Mouse (Mus musculus) CH12F3 (cell line): Measurements from ENCODE around the gene Mfsd10.

Experiments used
- in situ Hi-C: fragments of 300-500 bp; cut with MboI; formaldehyde crosslinking; loops from 2 replicates; pipeline ENCODE4 v1.14.3; 2020; ENCODE audit warnings: low sequenced_read_pairs

Gene Mfsd10

GRCm38 (mm10) chr5:34636481-34637287, at the start of gene Mfsd10:
Gene Mfsd10, minus strand, starts transcription at chr5:34637212.
- in situ Hi-C loops = loop anchor here (10.0 kb wide), 1 partner anchor 112 kb away; the partner anchor contains the start of gene Sh3bp2

- in situ Hi-C loops = no loop called here
Observed at GRCm38 (mm10) chr5:34670280-34670679, 33.3 kb upstream of the Mfsd10 start.

GRCm38 (mm10) chr5:34669493-34669892, 32.5 kb upstream of the Mfsd10 start:
- in situ Hi-C loops = no loop called here

GRCm38 (mm10) chr5:34663231-34663630, 26.2 kb upstream of the Mfsd10 start:
- in situ Hi-C loops = no loop called here

- in situ Hi-C loops = no loop called here
Observed at GRCm38 (mm10) chr5:34661909-34662308, 24.9 kb upstream of the Mfsd10 start.

DNA sequence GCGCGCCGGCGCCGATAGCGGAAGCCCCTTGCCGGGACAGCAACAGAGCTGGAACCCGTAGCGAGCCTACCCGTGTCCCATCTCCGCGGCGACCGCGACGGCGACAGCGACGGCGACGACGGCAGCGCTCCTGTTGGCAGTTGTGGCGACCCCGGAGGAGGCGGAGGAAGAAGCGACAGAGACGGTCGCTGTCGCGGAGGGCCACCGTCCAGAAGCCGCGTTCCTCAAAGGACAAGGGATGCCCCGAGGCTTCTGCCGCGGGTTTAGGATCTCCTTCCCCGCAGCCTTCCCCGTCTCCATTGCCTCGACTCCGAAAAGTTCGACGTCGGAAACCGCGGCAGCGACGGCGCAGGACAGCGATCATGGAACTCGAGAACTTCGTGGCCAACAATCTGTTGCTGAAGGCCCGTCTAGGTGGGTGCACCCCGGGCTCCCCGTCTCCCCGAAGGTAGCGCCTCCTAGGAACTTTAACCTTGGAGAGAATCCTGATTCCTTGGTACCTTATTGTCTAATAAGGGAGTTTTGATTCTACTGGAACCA, 23.6 kb upstream of the Mfsd10 start:
- in situ Hi-C loops = no loop called here

- in situ Hi-C loops = no loop called here
Observed at GRCm38 (mm10) chr5:34659686-34660590, 22.9 kb upstream of the Mfsd10 start, which contains the start of the genes Nop14 and Grk4. Gene Nop14, minus strand, starts transcription at chr5:34660148. Gene Grk4, plus strand, starts transcription at chr5:34660379.

- in situ Hi-C loops = no loop called here
Observed at GRCm38 (mm10) chr5:34657556-34657955, 20.5 kb upstream of the Mfsd10 start.

DNA sequence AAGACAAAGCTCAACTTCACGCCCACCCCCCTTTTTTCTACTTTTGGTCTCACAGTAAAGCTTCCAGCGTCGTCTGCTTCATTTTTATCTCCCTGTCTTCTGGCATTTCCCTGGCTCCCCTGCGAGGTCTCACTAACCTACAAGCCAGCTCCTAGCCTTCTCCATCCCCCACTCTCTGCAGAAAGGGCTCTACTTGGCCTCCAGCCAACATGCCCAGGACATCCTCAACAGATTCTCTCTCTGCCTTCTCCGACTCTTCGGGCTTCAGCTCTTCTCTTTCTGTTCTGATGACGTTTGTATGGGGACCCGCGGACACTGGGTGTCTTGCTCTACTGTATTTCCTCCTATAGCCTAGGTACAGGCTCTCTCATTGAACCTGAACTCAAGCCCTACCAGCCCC, 17.9 kb upstream of the Mfsd10 start:
- in situ Hi-C loops = no loop called here

GRCm38 (mm10) chr5:34652961-34653360, 15.9 kb upstream of the Mfsd10 start:
- in situ Hi-C loops = no loop called here

- in situ Hi-C loops = no loop called here
Observed at GRCm38 (mm10) chr5:34647581-34647980, 10.6 kb upstream of the Mfsd10 start.

- in situ Hi-C loops = no loop called here
Observed at GRCm38 (mm10) chr5:34642932-34643331, 5.9 kb upstream of the Mfsd10 start.

GRCm38 (mm10) chr5:34641991-34642390, 5.0 kb upstream of the Mfsd10 start:
- in situ Hi-C loops = no loop called here

DNA sequence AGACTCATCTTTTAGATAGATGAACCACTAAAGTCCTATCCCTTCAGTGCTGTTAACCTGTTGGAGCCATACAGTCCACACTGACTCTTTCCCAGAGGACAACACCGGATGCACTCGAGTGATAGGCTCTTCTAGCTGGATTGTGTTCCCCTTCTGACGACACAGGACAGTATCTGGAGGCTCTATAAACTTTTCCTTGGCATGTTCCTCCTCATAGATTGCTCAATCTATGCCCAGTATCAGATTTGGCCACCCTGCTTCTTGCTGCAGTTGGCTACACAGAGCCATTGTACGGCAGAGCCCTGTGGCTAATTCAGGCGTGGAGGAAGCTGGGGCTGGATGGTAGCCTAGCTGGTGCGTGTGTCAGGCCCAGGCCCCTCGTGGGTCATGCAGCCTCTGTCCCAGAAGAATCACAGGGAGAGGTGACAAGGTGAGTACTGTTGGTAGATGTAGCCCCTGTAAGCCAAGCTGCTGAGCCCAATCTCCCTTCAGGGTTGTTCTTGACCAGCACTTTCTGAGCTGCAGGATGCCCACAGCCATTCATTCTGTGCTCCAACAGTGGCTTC, 662 bp upstream of the Mfsd10 start:
- in situ Hi-C loops = loop anchor here (10.0 kb wide), 1 partner anchor 113 kb away; the partner anchor contains the start of gene Sh3bp2

DNA sequence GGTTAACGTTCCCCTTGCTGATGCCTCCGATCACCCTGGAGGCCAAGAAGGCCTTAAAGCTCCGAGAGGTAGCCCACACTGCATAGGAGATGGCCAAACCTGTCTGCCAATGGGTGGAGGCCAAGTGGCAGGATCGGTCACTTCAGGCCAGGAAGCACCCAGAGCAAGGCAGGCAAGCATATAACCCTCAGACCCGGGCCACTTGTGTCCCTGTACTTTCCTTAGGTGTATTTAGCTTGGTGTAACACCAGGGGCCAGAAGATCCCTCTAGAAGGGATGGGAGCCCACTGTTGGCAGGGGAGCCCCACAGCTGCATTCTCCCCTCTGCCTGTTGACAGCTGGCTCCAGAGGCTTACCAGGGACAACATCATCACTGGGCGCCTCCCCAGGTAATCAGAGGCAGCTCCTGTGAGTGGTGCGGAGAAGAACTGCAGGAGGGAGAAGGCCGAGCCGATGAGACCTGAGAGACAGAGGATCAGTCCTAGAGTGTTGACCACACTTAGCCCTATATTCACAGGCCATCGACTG, 1.3 kb downstream of the Mfsd10 start:
- in situ Hi-C loops = loop anchor here (10.0 kb wide), 1 partner anchor 111 kb away; the partner anchor contains the start of gene Sh3bp2

DNA sequence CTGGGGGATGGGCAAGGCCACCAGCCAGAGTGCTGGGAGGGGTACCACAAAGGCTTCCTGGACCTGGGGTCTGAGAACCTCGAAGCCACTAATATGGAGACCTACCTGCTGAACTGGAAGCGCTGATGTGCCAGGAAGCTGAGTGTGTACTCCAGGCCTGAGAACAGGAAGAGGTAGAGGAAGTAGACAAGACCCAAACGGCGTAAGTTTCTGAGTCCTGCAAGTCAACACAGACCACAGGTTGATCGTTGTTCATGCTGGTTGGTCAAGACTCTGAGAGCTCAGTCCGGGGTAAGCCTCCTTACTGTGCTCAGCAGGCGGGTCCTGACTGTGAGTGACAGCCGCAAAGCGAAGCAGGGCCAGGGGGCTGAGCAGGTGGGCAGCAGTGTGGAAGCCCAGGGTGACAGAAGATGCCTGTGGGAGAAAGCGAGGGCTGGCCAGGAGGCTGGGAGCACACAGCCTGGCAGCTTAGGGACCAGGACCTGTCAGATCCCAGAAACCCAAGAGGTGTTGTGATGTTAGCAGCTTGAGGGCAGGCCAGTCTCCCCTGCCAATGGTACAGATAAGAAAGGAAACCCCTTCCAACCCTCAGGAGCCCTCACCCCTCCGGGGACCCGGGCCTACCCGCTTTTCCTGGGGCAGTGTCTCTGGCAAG, 2.1 kb downstream of the Mfsd10 start:
- in situ Hi-C loops = loop anchor here (10.0 kb wide), 1 partner anchor 110 kb away; the partner anchor contains the start of gene Sh3bp2

- in situ Hi-C loops = loop anchor here (10.0 kb wide), 1 partner anchor 109 kb away; the partner anchor contains the start of gene Sh3bp2
Observed at GRCm38 (mm10) chr5:34633641-34634040, 3.4 kb downstream of the Mfsd10 start.

DNA sequence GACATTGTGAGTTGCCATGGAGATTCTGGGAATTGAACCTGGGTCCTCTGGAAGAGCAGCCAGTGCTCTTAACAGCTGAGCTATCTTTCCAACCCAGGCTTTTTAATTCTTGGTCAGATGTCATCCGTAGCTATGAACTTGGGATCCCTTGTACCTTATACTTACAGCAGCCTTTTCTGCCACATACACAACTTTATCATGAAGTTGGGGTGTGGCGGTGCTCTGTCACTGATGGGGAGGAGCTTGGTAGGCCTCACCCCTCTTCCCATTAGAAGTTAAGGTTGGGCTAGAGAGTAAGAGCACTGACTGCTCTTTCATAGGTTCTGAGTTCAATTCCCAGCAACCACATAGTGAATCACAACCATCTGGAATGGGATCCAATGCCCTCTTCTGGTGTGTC, 4.0 kb downstream of the Mfsd10 start:
- in situ Hi-C loops = loop anchor here (10.0 kb wide), 1 partner anchor 108 kb away; the partner anchor contains the start of gene Sh3bp2

DNA sequence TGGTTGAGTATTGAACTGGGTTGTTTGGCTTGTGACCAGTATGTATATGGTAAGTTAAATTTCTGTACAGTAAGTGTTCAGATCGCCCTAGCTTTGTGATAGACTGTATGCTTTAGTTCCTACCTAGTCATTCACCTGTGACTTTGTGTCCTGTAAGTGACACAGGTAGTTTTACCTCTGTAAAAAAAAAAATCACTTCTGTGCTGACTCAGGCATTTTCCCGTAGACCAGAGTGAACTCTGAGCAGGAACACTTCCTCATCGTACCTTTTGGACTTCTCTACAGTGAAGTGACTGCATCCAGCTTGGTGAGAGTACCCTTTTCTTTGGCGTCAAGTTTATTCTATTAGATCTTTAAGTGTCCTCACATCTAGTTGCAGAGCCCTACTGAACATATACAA, 27.0 kb downstream of the Mfsd10 start:
- in situ Hi-C loops = no loop called here

DNA sequence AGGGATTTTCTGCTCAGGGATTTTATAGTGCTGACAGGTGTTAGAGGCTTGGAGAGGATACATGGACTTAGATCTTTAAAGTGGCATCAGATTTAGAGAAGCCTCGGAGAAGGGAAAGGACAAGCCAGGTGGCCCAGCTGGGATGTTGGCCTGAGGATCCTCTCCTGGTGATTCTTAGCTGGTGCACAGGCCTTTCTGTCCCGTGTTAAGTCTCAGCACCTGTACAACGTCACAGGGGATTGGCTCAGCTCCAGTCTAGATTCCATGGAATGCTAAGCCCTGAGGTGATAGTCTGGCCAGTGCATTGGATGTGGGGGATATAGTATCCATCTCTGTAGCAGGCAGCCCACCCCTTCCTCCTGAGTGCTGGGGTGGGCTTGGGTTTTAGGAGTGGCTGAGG, 28.8 kb downstream of the Mfsd10 start:
- in situ Hi-C loops = no loop called here
